Mouse (Mus musculus): ENCODE results near the gene Clptm1. TPM values are rescaled to one million over a fixed set of nuclear protein-coding genes. Genes with fewer than 3 reads are reported as not detected.
"Not testable (repeated sequence)": the region's sequence is repeated elsewhere in the genome, so short reads cannot be mapped to it uniquely, and the experiment has no call there.

The Clptm1 gene
- total RNA-seq, 2 experiments from 2014 or later = 175 to 178 TPM

DNA sequence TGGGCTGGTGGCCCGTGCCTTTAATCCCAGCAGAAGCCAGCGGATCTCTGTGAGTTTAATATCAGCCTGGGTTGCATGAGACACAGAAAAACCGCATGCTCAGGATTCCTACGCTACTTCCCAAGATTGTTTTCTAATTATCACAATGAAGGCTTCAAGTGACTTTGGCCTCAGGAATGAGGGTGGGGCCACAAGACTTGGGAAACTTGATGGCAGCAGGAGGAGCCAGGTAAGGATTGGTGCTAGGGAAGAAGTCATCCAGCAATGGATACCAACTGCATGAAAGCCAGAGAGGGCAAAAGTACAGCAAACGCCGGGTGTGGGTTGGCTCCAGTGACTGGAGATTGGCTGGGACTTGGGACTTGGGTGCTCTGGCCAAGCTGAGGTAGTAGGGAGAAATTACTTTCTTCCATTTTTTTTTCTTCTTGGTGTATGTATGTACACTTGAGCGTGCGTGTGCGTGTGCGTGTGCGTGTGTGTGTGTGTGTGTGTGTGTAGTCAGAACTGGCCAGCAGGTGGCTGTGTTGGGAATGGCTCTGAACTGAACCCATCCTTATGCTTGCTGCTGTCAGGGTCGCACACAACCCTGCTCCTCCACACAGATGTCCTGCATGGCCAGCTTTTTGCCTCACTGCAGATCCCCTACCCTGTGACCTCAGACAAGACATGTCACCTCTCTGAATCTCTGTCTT lies 55.0 kb downstream of the Clptm1 start:
- no peak for DNase-seq

DNA sequence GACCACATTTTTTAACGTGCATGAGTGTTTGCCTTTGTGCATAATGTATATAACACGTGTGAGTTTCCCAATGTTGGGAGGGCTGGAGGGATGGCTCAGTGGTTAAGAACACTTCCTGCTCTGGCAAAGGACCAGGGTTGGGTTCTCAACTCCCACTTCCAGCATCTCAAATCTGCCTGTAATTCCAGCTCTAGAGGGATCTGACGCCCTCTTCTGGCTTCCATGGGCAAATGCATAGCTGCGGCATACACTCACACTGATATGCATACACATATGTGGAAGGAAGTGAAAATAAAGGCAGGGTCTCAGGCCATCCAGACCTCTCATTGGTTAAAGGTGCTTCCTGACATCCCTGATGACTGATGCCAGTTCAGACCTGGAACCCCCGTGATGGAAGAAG lies 57.5 kb downstream of the Clptm1 start:
- DNase-seq = no peak

DNA sequence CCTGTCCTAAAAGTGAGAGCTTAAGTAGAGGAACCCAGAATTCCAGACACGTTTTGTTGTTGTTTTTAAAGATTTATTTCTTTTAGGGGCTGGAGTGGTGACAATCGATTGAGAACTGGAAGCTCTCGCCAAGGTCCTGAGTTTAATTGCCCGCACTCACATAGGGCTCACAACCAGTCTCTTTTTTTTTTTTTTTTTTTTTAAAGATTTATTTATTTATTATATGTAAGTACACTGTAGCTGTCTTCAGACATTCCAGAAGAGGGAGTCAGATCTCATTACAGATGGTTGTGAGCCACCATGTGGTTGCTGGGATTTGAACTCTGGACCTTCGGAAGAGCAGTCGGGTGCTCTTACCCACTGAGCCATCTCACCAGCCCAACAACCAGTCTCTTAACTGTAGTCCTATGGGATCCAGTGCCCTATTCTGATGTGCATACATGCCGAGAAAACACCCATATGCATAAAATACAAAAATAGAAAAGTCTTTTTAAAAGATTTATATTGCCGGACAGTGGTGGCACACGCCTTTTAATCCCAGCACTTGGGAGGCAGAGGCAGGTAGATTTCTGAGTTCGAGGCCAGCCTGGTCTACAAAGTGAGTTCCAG lies 60.1 kb downstream of the Clptm1 start:
- DNase-seq = not testable (repeated sequence)

DNA sequence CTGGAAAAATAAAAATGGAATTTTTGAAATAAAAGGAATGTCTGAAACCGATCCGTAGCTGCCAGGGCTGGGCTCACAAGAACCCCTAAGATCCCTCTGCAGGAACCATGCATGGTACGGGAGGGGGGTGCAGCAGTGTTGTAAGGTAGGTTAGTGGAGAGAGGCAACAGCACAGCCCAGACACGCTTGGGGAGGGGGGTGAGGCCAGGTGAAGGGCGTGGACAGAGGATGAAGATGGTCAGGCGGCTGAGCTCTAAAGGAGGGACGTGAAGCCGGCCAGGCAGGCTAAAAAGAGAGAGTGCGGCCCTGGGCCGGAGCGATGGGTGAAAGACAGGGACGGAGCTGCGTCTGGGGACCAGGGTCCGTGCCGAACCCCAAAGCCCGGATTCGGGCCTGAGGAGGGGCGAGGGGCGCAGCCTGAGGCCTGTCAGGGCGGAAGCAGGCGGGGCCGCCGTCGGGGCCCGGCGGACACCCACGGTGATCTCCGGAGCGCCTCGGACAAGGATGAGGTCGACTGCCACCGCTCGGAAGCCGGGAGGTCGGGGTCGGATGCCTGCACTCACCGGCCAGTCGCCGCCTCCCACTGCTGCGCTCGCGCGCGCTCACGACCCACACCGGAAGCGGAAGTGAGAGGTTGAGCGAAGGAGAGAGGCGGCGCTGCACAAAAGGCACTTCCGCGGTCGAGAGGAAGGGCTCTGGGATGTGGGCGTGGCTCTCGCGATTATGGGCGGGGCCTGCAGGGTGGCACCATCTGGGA lies 60.8 kb downstream of the Clptm1 start, which contains the start of gene Clasrp:
Clasrp (minus strand) TSS at position 638 of the 757 bp plus-strand sequence.
- DNase-seq = peak; percentile 98 to 99

DNA sequence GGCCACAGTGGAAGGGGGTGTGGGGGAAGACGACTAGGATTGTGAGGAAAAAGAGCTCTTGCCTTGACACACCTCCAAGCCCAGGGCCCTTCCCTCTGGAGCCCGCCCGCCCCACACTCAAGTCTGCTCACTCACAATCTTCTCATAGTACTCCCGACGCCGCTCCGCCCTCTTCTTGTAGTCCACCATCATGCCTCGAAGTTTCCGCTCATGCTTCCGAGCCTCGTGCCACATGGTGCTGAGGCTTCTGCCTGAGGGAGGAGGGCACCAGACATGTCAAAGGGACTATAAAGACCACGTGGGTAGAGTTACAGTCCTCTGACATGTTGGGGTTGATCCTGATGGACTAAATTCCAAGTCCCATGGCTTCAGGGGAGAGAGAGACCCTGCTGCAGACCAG lies 61.8 kb downstream of the Clptm1 start:
- DNase-seq = no peak

DNA sequence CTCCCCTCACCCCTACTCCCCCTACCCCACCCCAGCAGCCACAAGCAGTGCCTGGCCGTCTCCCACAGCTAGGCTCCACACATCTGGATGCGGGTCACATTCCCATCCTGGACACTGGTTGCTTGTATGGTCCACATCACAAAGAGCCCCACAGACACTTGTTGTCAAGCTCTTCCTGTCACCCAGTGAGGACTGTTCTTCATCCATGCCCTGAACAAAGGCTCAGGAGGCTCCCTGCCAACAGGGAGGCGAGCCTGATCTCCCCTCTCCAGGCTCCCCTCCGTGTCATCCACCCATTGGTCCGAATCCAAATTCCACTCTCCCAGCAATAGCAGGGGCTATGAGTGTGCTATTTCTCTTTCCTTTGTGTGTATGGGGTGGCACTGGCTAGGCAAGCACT lies 64.3 kb downstream of the Clptm1 start:
- DNase-seq = no peak

DNA sequence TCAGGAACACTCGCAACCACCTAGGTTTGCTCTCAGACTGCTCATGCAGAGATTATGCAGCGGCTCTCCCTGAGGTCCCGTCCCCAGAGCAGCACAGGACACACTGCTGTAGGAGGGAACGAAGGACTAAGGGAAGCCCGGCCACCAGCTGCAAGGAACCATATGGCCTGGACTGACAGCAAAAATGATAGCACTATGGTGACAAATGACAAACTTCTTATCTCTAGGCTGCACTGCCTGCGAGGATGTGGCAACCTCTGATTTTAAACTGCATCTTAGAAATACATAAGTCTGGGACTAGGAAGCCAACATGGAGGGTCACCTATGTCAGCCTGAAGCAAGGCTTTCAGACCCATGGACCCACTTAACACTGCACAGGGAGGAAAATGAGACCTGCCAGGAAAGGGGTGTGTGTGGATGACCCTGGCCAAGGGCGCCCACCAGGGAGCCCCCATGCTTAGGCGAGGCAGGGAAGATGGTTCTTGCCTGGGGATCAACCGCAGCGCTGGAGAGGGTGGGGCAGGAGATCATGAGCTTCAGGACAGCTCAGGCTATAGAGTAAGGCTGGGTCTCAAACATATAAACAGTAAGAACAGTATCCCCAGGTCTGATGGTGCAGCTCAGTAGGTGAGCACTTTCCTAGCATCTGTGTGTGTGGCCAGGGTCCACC lies 71.6 kb downstream of the Clptm1 start:
- DNase-seq = no peak

DNA sequence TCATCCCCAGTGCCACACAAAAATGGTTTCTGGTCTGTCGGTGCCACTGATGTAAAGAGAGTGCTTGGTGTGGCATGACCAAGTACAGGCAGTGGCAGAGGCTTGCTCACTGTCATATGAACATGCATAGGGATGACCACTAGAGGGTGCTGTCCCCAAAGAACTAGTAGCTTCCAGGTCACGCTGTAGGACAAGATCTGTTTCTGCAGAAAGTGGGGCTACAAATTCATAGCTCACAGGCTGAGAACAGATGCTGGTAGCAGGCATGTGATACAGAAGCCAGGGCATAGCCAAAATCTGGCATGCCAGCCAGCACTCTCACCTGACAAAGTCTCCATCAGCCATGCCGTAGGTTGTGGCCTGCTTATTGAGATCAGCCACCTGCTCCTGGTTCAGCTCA lies 74.9 kb downstream of the Clptm1 start:
- peak; percentile 66 to 85 for DNase-seq

DNA sequence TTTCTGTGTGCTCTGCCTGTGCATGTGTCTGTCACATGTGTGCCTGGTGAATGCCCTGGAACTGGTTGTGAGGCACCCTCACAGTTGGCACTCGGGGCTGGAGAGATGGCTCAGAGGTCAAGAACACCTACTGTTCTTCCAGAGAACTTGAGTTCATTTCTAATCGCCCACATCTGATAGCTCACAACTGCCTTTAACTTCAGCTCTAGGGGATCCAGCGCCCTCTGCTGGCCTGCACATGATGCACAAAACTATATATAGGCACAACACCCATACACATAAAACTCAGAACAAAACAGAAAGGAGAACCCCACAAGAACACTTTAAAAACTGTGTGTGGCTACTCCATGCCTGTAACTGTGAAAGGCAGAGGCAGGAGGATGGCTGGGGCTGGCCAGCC lies 75.6 kb downstream of the Clptm1 start:
- peak; percentile 53 to 67 for DNase-seq

DNA sequence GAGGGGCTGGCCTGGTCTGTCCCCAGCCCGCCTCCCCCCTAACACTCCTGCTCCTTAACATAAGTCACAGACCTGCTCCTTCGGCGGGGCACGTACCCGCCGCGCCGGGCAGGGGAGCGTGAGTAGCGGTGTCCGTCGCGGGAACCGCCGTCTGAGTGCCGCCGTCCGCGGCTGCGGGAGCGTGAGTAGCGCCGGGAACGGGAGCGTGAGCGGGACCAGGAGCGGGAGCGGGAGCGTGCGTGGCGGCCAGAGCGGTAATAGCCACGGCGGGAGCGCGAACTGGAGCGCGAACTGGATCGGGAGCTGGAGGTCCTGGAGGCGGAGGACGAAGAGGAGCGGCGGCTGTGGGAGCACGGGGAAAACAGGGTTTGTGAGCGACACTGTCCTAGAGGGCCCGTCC lies 78.6 kb downstream of the Clptm1 start:
- DNase-seq = no peak

Other genes starting within 250 kb of the Clptm1 start
- 10 to 100 TPM; 46.5 to 50.3 TPM for gene Mark4, start 206.2 kb downstream of the Clptm1 start, total RNA-seq (2021)
- gene Exoc3l2, start 201.7 kb downstream of the Clptm1 start, total RNA-seq (2021) = 10 to 100 TPM; 41.1 to 49.6 TPM
- 10 to 100 TPM in 1 of 2 experiments, 1 to 10 TPM in 1; 8.7 to 12.1 TPM for gene Bloc1s3, start 156.7 kb downstream of the Clptm1 start, total RNA-seq (2021)
- 10 to 100 TPM; 73.1 to 91.1 TPM for gene Trappc6a, start 156.6 kb downstream of the Clptm1 start, total RNA-seq (2021)
- gene Nkpd1, start 147.2 kb downstream of the Clptm1 start, total RNA-seq (2021) = under 1 TPM in 1 of 2 experiments, not detected in 1; 0.17 TPM
- 10 to 100 TPM; 65.5 to 70.2 TPM for gene Ppp1r37, start 102.0 kb downstream of the Clptm1 start, total RNA-seq (2021)
- gene Zfp296, start 87.7 kb downstream of the Clptm1 start, total RNA-seq (2021) = under 1 TPM; 0.33 to 0.36 TPM
- 10 to 100 TPM; 71.8 to 90.6 TPM for gene Gemin7, start 87.4 kb downstream of the Clptm1 start, total RNA-seq (2021)
- 10 to 100 TPM; 28.1 to 39.7 TPM for gene Clasrp, start 60.5 kb downstream of the Clptm1 start, total RNA-seq (2021)
- 10 to 100 TPM; 33.6 to 34.7 TPM for gene Relb, start 35.6 kb downstream of the Clptm1 start, total RNA-seq (2021)
- gene Apoc2, start 12.9 kb upstream of the Clptm1 start, total RNA-seq (2021) = 1 to 10 TPM in 1 of 2 experiments, not detected in 1; 1.9 TPM
- gene Gm44805, start 16.4 kb upstream of the Clptm1 start, total RNA-seq (2021) = under 1 TPM in 1 of 2 experiments, not detected in 1; 0.40 TPM
- 100 to 1,000 TPM in 1 of 2 experiments, 10 to 100 TPM in 1; 42.0 to 110 TPM for gene Apoc4, start 16.4 kb upstream of the Clptm1 start, total RNA-seq (2021)
- 1,000 to 10,000 TPM in 1 of 2 experiments, 100 to 1,000 TPM in 1; 185 to 1,007 TPM for gene Apoc1, start 27.6 kb upstream of the Clptm1 start, total RNA-seq (2021)
- 1,000 to 10,000 TPM in 1 of 2 experiments, 100 to 1,000 TPM in 1; 927 to 1,142 TPM for gene Apoe, start 34.2 kb upstream of the Clptm1 start, total RNA-seq (2021)
- 100 to 1,000 TPM; 124 to 135 TPM for gene Tomm40, start 50.4 kb upstream of the Clptm1 start, total RNA-seq (2021)
- 100 to 1,000 TPM in 1 of 2 experiments, 10 to 100 TPM in 1; 70.0 to 115 TPM for gene Nectin2, start 85.5 kb upstream of the Clptm1 start, total RNA-seq (2021)
- gene Bcam, start 106.0 kb upstream of the Clptm1 start, total RNA-seq (2021) = 10 to 100 TPM; 43.5 to 53.8 TPM
- gene Cblc, start 131.8 kb upstream of the Clptm1 start, total RNA-seq (2021) = not detected
- gene Bcl3, start 157.7 kb upstream of the Clptm1 start, total RNA-seq (2021) = 10 to 100 TPM; 19.5 to 51.0 TPM
- gene Gm19345, start 187.0 kb upstream of the Clptm1 start, total RNA-seq (2021) = under 1 TPM in 1 of 2 experiments, not detected in 1; 0.83 TPM
- not detected for gene Ceacam16, start 196.3 kb upstream of the Clptm1 start, total RNA-seq (2021)
- gene Ceacam19, start 222.9 kb upstream of the Clptm1 start, total RNA-seq (2021) = not detected